In the genomic region with DNA sequence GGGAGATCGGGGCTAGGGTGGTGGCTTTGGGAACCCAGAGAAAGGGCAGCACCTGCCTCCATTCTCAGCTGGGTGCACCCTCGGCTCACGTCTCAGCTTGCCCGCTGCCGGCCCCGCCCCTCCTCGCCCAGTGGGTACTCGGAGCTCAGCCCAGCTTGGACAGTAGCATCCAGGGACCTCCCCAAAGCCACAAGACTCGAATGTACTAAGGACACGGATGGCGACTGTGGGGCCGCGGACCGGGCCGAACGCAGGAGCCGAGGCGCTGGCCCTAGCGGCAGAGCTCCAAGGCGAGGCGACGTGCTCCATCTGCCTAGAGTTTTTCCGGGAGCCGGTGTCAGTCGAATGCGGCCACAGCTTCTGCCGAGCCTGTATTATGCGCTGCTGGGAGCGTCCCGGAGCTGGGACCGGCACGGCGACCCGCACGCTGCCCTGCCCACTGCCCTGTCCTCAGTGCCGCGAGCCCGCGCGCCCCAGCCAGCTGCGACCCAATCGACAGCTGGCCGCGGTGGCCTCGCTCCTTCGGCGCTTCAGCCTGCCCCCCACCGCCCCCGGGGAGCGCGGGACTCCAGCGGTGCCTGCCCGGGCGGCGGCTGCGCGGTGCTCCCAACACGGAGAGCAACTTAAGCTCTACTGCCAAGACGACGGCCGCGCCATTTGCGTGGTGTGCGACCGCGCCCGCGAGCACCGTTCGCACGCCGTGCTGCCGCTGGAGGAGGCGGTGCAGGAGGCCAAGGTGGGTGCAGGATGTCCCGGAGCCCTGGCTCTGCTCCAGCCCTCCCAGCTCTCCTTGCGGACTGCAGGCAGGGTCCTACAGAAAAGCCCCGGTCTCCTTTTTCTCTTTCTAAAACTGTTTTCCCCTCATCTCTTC, we compare ENCODE assay signal across 8 mouse cellular contexts. TPM values are rescaled to one million over a fixed set of nuclear protein-coding genes. Genes with fewer than 3 reads are reported as not detected.
DNase-seq lines count a peak whose midpoint lies in the region; ATAC-seq lines count a peak whose summit lies in the region.

No protein-coding gene starts in this region.

- peaks cover 7% of the 10 kb centered on the region for H3K4me1 ChIP-seq in hindbrain, embryonic 16.5 days (ENCODE audit: control insufficient read depth, insufficient read depth, low read depth, low read length)
- peaks cover 13% of the 10 kb centered on the region for H3K4me1 ChIP-seq in limb, embryonic 13.5 days
- H3K4me1 ChIP-seq in midbrain, embryonic 12.5 days = peaks cover 11% of the 10 kb centered on the region; the same call in 1 of the 2 replicates

- no peaks in the 10 kb centered on the region for H3K36me3 ChIP-seq in hindbrain, embryonic 16.5 days (ENCODE audit: control insufficient read depth, insufficient read depth, low read length)
- H3K36me3 ChIP-seq in limb, embryonic 13.5 days = no peaks in the 10 kb centered on the region
- no peaks in the 10 kb centered on the region for H3K36me3 ChIP-seq in midbrain, embryonic 12.5 days

- peak overlapping the region; percentile 86 for H3K9ac ChIP-seq in hindbrain, embryonic 16.5 days (ENCODE audit: low read depth, low read length)
- peak overlapping the region; percentile 84 for H3K9ac ChIP-seq in limb, embryonic 13.5 days
- H3K9ac ChIP-seq in midbrain, embryonic 12.5 days (replicated peaks) = peak overlapping the region; percentile 69

- intact Hi-C loops in gastrocnemius, postnatal 14 days (cut with DNase I; ENCODE audit: low total_unique reads) = no loop called here

- peak overlapping the region; percentile 93 for H3K4me3 ChIP-seq in hindbrain, embryonic 16.5 days (ENCODE audit: low read length)
- H3K4me3 ChIP-seq in limb, embryonic 13.5 days = peak overlapping the region; percentile 90
- H3K4me3 ChIP-seq in midbrain, embryonic 12.5 days = peak overlapping the region; percentile 81

- 0 out of 2 replicates have a peak, but pooled peaks cover under 1% of the 10 kb centered on the region for H3K27me3 ChIP-seq in hindbrain, embryonic 16.5 days (replicated peaks; ENCODE audit: control insufficient read depth, insufficient read depth, low read length)
- H3K27me3 ChIP-seq in limb, embryonic 13.5 days = peaks cover 22% of the 10 kb centered on the region
- H3K27me3 ChIP-seq in midbrain, embryonic 12.5 days = peaks cover 51% of the 10 kb centered on the region

- DNase-seq in adrenal gland, adult (ENCODE audit: inconsistent age in 2 of 2, low spot score in 1 of 2) = peak; percentile 86 to 95
- peak; percentile 69 for DNase-seq in gastrocnemius, postnatal 14 days
- DNase-seq in spleen, adult 12 weeks (ENCODE audit: low spot score) = peak; percentile 44
- no peak for DNase-seq in adipocyte (ENCODE audit: low spot score)

- peak overlapping the region; percentile 91 for H3K4me2 ChIP-seq in hindbrain, embryonic 16.5 days (ENCODE audit: low read length)
- peak overlapping the region; percentile 90 for H3K4me2 ChIP-seq in limb, embryonic 13.5 days (replicated peaks)
- peak overlapping the region; percentile 74 for H3K4me2 ChIP-seq in midbrain, embryonic 12.5 days (replicated peaks)

- no peaks in the 10 kb centered on the region for H3K9me3 ChIP-seq in hindbrain, embryonic 16.5 days (ENCODE audit: control insufficient read depth, low read length)
- H3K9me3 ChIP-seq in limb, embryonic 13.5 days = no peaks in the 10 kb centered on the region
- H3K9me3 ChIP-seq in midbrain, embryonic 12.5 days = no peaks in the 10 kb centered on the region

- H3K27ac ChIP-seq in hindbrain, embryonic 16.5 days (ENCODE audit: low read depth, low read length) = peak overlapping the region; percentile 80
- H3K27ac ChIP-seq in limb, embryonic 13.5 days = 0 out of 2 replicates have a peak overlapping the region, but pooled peaks have one; percentile 28
- peak overlapping the region; percentile 26; the same call in 1 of the 2 replicates for H3K27ac ChIP-seq in midbrain, embryonic 12.5 days (replicated peaks)

- ATAC-seq in common myeloid progenitor, adult 5-6 weeks (replicated peaks; ENCODE audit: low read depth, poor library complexity, severe bottlenecking) = peak; percentile 15; the same call in 1 of the 2 replicates
- ATAC-seq in hindbrain, embryonic 16.5 days = peak; percentile 32
- peak; percentile 10 for ATAC-seq in limb, embryonic 13.5 days (ENCODE audit: low FRiP score, low read depth)
- peak; percentile 44 for ATAC-seq in midbrain, embryonic 12.5 days (ENCODE audit: low FRiP score, low read depth)

- WGBS in hindbrain, embryonic 16.5 days = under 1% methylated on average over 77 of the region's 77 CpGs
- WGBS in limb, embryonic 13.5 days = 0% methylated on average over 70 of the region's 77 CpGs
- WGBS in midbrain, embryonic 12.5 days = under 1% methylated on average over 74 of the region's 77 CpGs

RNA-seq across cellular contexts. Expression of a gene that starts 11.1 kb away (rescaled TPM):
- 48.6 and 64.4 TPM in 2 replicates for total RNA-seq in common myeloid progenitor, adult 5-6 weeks (2017)
- total RNA-seq in gastrocnemius, postnatal 14 days (2021) = 1 to 10 TPM; 2.7 to 3.0 TPM
- polyA plus RNA-seq in hindbrain, embryonic 16.5 days (2015; fragmentation: Nextera tagmentation; extraction: Ambion mirVana) = 1.1 and 2.3 TPM in 2 replicates
- 3.1 and 4.9 TPM in 2 replicates for polyA plus RNA-seq in limb, embryonic 13.5 days (2015; fragmentation: Nextera tagmentation; extraction: Ambion mirVana)
- polyA plus RNA-seq in midbrain, embryonic 12.5 days (2016; fragmentation: Nextera tagmentation; extraction: Ambion mirVana) = 7.6 and 8.3 TPM in 2 replicates

RNA-seq across cellular contexts. Expression of a gene that starts 11.6 kb away (rescaled TPM):
- total RNA-seq in common myeloid progenitor, adult 5-6 weeks (2017) = 0.19 and 0.78 TPM in 2 replicates
- 100 to 1,000 TPM in 1 of 2 experiments, 10 to 100 TPM in 1; 93.7 to 106 TPM for total RNA-seq in gastrocnemius, postnatal 14 days (2021)
- polyA plus RNA-seq in hindbrain, embryonic 16.5 days (2015; fragmentation: Nextera tagmentation; extraction: Ambion mirVana) = 1.7 and 2.7 TPM in 2 replicates
- polyA plus RNA-seq in limb, embryonic 13.5 days (2015; fragmentation: Nextera tagmentation; extraction: Ambion mirVana) = 1.0 and 1.2 TPM in 2 replicates
- 1.3 and 1.4 TPM in 2 replicates for polyA plus RNA-seq in midbrain, embryonic 12.5 days (2016; fragmentation: Nextera tagmentation; extraction: Ambion mirVana)

RNA-seq across cellular contexts. Expression of a gene that starts 20.4 kb away (rescaled TPM):
- 50.2 and 70.9 TPM in 2 replicates for total RNA-seq in common myeloid progenitor, adult 5-6 weeks (2017)
- total RNA-seq in gastrocnemius, postnatal 14 days (2021) = 10 to 100 TPM; 16.3 to 21.0 TPM
- polyA plus RNA-seq in hindbrain, embryonic 16.5 days (2015; fragmentation: Nextera tagmentation; extraction: Ambion mirVana) = 6.5 and 7.1 TPM in 2 replicates
- 7.8 and 8.7 TPM in 2 replicates for polyA plus RNA-seq in limb, embryonic 13.5 days (2015; fragmentation: Nextera tagmentation; extraction: Ambion mirVana)
- polyA plus RNA-seq in midbrain, embryonic 12.5 days (2016; fragmentation: Nextera tagmentation; extraction: Ambion mirVana) = 5.4 and 6.2 TPM in 2 replicates

RNA-seq across cellular contexts. Expression of a gene that starts 33.9 kb away (rescaled TPM):
- 49.1 and 58.2 TPM in 2 replicates for total RNA-seq in common myeloid progenitor, adult 5-6 weeks (2017)
- total RNA-seq in gastrocnemius, postnatal 14 days (2021) = 1 to 10 TPM; 6.1 to 7.0 TPM
- 3.6 and 5.4 TPM in 2 replicates for polyA plus RNA-seq in hindbrain, embryonic 16.5 days (2015; fragmentation: Nextera tagmentation; extraction: Ambion mirVana)
- 4.6 and 5.4 TPM in 2 replicates for polyA plus RNA-seq in limb, embryonic 13.5 days (2015; fragmentation: Nextera tagmentation; extraction: Ambion mirVana)
- polyA plus RNA-seq in midbrain, embryonic 12.5 days (2016; fragmentation: Nextera tagmentation; extraction: Ambion mirVana) = 2.3 and 2.4 TPM in 2 replicates

RNA-seq across cellular contexts. Expression of a gene that starts 37.4 kb away (rescaled TPM):
- total RNA-seq in common myeloid progenitor, adult 5-6 weeks (2017) = 1,552 and 1,662 TPM in 2 replicates
- 100 to 1,000 TPM; 392 to 429 TPM for total RNA-seq in gastrocnemius, postnatal 14 days (2021)
- polyA plus RNA-seq in hindbrain, embryonic 16.5 days (2015; fragmentation: Nextera tagmentation; extraction: Ambion mirVana) = 343 and 349 TPM in 2 replicates
- 706 and 735 TPM in 2 replicates for polyA plus RNA-seq in limb, embryonic 13.5 days (2015; fragmentation: Nextera tagmentation; extraction: Ambion mirVana)
- 503 and 506 TPM in 2 replicates for polyA plus RNA-seq in midbrain, embryonic 12.5 days (2016; fragmentation: Nextera tagmentation; extraction: Ambion mirVana)

Comparison
In these comparisons a context has a peak if more than half of its experiments do, and no peak if none do; other contexts are left out.
1. H3K27ac ChIP-seq: peak in every context shown above with its lines; median percentile 80 in hindbrain, embryonic 16.5 days; 28 in limb, embryonic 13.5 days; 26 in midbrain, embryonic 12.5 days.